Mouse (Mus musculus): ENCODE measurements at regions not wholly inside any gene's neighbourhood (a gene's known extent, or its start where the extent isn't known, plus 50 kb on each side); places are given as distances from the start of the nearest gene placed in this dataset.

DNA sequence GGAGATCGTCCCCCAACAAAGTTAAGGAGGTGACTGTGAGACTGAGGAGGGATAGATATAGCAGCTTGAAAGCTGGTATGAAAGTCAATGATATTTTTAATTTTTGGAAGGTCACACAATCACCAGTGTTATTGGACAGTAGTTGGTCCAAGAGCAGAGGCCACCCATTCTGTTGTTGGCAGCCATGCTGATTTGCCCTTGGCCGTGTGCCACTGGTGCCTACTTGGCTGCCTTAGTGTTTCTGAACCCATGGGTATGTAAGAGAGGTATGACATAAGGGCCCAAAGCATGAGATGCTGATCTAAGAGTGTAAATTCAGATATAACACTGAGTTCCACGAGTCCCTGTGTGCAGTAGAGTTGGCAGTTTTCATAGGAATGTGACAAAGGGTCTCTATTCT is 153.7 kb downstream of the Pax1 start:
- no peak for DNase-seq (ENCODE audit: low spot score in 2 of 2)

DNA sequence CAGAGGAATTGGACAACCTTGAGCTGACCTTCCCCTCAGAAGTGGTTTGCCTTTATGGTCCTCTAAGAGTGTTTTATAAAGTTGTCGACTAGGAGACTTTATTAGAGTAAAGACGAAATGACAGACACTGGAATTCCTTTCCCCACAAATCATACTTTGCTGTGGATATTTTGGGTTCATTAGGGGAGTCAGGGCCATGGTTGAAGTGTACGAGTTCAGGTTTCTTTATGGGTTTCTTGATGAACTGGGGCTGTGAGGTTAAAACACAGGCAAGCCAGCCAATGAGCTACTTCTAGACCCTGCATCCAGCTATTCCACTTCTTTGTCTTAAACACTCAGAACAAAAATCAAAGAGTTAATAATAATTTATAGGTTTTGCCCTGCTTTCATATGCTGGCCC is 153.0 kb downstream of the Pax1 start:
- DNase-seq (ENCODE audit: low spot score in 2 of 2), result no peak

DNA sequence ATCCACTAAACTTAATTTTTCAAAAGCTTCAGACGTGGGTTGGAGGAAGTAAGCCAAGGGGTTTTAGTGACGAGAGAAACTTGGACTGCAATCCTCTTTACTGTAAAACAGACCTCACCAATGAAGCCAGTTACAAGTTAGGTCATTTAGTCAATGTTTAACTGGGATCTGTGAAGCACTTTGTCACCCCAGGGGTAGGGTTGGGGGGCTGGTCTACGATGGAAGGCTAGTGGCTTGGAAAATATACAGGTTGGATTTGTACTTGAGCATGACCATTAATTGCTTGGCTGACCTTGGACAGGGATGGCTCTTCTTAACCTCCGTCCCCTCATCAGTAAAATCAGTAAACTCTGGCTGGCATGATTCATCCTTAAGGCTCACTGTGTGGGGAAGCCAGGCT is 142.2 kb downstream of the Pax1 start:
- no peak for DNase-seq (ENCODE audit: low spot score in 2 of 2)

DNA sequence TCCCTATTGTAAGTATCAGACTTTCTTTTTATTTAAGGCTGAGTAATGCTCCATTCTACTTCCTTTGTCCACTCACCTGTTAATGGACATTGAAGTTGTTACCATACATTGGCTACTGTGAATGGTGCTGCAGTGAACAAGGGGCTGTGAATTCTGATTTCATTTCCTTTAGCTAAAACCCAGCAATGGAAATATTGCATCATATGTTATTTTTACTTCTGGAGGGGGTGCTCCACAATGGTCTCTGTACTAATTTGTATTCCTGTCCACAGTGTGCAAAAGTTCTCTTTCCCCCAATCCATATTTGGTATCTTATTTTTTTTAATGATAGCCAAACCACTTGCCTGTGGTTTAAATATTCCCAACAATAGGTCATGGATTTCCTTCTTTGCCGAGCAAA is 137.0 kb downstream of the Pax1 start:
- no peak for DNase-seq (ENCODE audit: low spot score in 2 of 2)

DNA sequence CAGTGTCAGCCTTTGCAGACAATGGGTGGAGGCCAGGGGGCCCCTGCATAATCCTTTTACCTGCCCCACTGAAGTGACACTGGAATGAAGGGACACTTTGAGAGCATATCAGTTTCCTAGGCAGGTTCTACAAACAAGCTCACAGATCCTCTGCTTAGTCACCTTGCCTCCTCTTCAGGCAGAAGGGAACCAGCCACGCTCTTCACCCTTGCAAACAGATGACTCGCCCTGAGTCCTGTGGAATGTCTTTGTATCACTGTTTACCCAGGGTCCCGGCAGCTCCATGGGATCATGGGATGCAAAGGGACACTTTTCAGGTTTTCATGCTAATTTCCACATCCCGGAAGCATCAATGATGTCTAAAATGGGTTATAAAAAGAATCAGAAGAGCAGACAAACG is 94.2 kb downstream of the Pax1 start:
- no peak for DNase-seq (ENCODE audit: low spot score in 2 of 2)

DNA sequence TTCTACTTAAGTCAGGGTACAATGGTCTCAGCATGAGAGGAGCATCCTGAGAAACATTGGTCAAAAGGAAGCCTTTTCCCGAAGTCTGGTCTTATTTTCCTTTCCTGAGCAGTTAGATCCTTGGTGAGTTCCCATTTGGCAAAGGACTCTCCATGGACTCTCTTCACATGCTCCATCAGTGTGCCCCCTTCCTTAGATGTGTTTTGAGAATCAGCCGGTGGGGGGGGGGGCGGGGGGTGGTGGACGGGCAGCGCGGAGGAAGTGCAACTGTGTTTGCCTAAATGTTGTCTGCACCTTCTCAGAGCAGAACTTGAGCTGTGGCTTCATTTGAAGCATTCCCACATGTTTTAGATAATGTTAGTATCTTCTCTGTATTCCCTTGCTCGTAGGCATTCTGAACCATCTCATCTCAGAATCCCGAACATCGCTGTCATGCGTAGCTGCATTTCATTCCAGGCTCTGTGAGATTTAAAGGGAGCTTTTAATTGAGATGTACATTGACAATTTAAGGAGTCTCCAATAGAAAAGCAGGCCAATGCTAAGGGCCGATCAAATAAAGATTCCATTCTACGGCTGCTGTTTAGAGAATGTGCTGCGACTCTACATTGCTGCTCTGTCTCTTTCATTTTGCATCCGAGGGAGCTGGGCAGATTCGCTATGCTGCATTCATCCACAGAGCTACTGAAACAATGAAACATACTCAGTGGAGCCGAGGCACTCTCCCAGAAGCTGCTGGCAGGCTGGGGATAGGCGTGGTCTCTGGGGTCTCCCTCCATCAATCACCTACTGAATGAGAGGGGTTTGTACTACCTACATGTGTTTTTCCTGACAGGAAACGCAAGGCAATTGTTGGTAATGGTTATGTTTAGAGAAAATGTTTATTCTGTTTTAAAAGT is 92.9 kb downstream of the Pax1 start:
- DNase-seq (ENCODE audit: low spot score in 2 of 2), result no peak
